ENCODE assay signal across 16 mouse cellular contexts in the genomic region with DNA sequence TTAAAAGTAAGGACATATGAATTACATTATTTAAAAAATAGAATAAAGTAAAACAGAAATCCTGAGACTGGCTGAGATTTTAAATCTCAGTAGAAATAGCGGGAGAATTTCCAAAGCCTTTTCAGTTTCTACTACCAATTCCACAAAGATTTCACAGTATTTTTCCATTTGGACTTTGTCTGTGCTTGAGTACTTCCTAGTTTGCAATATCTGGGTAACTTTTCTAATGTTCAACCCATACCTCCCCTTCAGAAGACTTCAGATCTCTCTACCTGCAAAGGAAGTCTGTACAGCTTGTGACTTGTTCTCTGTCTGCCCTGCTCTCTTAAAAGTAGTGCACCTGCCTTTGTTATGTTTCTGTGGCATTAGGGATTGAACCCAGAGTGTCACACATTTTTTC.
"Had no signal": no experiment of that assay in that cellular context is flagged by ENCODE, and none has a peak within 500 bp of the region (broad histone marks: within the 10 kb centered on the region; RNA-seq: fewer than 3 reads in every experiment).

No protein-coding gene starts in this region.

- H3K9ac ChIP-seq: neural tube, embryonic 13.5 days; neural tube, embryonic 15.5 days; stomach, embryonic 15.5 days had no signal

- H3K4me3 ChIP-seq: neural tube, embryonic 13.5 days; neural tube, embryonic 15.5 days; stomach, embryonic 15.5 days had no signal

- H3K4me2 ChIP-seq: neural tube, embryonic 13.5 days; neural tube, embryonic 15.5 days; stomach, embryonic 15.5 days had no signal

- H3K9me3 ChIP-seq: neural tube, embryonic 13.5 days; neural tube, embryonic 15.5 days; stomach, embryonic 15.5 days had no signal

- H3K4me1 ChIP-seq: neural tube, embryonic 13.5 days; neural tube, embryonic 15.5 days; stomach, embryonic 15.5 days had no signal

- H3K36me3 ChIP-seq: neural tube, embryonic 13.5 days; neural tube, embryonic 15.5 days; stomach, embryonic 15.5 days had no signal

- DNase-seq: retina, postnatal 1 day; right cerebral cortex, adult 18-20 months; right cerebral cortex, postnatal 14 days; right cerebral cortex, postnatal 25 days; right cerebral cortex, postnatal 4 days; spleen, adult 18-20 months; thymus, adult 18-20 months; thymus, adult 2 months; thymus, postnatal 14 days; thymus, postnatal 25 days; thymus, postnatal 36 days; thymus, postnatal 4 days had no signal

- H3K27me3 ChIP-seq: neural tube, embryonic 13.5 days; neural tube, embryonic 15.5 days; stomach, embryonic 15.5 days had no signal

- H3K27ac ChIP-seq: neural tube, embryonic 13.5 days; neural tube, embryonic 15.5 days; stomach, embryonic 15.5 days; stomach, postnatal 0 days had no signal
